Mouse (Mus musculus): Measurements from ENCODE around the gene Ccr9. TPM values are rescaled to one million over a fixed set of nuclear protein-coding genes. Genes with fewer than 3 reads are reported as not detected.
"Not testable (repeated sequence)": the region's sequence is repeated elsewhere in the genome, so short reads cannot be mapped to it uniquely, and the experiment has no call there.

Gene Ccr9
- polyA plus RNA-seq, 1 experiment from 2014 or later, result 0.14 TPM

DNA sequence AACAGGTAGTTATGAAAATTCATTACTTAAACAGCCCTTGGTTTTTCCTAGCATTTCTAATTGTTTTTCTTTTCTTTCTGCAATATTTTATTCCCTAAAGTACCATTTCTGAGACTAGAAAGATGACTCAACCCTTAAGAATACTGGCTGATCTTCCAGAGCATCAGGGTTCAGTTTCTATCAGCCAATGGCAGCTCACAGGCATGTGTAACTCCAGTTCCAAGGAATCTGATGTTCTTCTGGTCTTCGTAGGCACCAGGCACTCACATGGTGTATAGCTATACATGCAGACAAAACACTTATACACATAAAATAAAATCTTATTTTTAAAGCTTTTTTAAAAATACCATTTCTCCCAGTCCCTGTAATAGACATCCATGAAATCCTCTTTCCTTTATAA, 79.9 kb downstream of the Ccr9 start:
- no peaks in the 10 kb centered on the region for H3K9me3 ChIP-seq (replicated peaks; ENCODE audit: control insufficient read depth, low read length)
- H3K4me3 ChIP-seq (ENCODE audit: low read depth, low read length), result no peak overlapping the region
- ATAC-seq (replicated peaks; ENCODE audit: insufficient number of reproducible peaks, low FRiP score, low TSS enrichment, low read depth), result no peak
- no peaks in the 10 kb centered on the region for H3K36me3 ChIP-seq (replicated peaks; ENCODE audit: control insufficient read depth, insufficient read depth, low read depth, low read length)
- 83% methylated on average over 1 of the region's 1 CpGs for WGBS
- no peak overlapping the region for H3K27ac ChIP-seq (replicated peaks; ENCODE audit: low read depth, low read length)
- no peaks in the 10 kb centered on the region for H3K4me1 ChIP-seq (ENCODE audit: control insufficient read depth, insufficient read depth, low read length)
- H3K9ac ChIP-seq (replicated peaks; ENCODE audit: low read length), result no peak overlapping the region
- H3K27me3 ChIP-seq (ENCODE audit: control insufficient read depth, insufficient read depth, low read length), result no peaks in the 10 kb centered on the region
- no peak for DNase-seq (ENCODE audit: low spot score)
- H3K4me2 ChIP-seq (ENCODE audit: low read depth, low read length), result no peak overlapping the region

- no peak overlapping the region for H3K4me3 ChIP-seq (ENCODE audit: low read depth, low read length)
- no peaks in the 10 kb centered on the region for H3K9me3 ChIP-seq (replicated peaks; ENCODE audit: control insufficient read depth, low read length)
- no peaks in the 10 kb centered on the region for H3K36me3 ChIP-seq (replicated peaks; ENCODE audit: control insufficient read depth, insufficient read depth, low read depth, low read length)
- no peak overlapping the region for H3K4me2 ChIP-seq (ENCODE audit: low read depth, low read length)
- DNase-seq (ENCODE audit: low spot score) (no peak), ATAC-seq (replicated peaks; ENCODE audit: insufficient number of reproducible peaks, low FRiP score, low TSS enrichment, low read depth) (no peak)
- H3K27me3 ChIP-seq (ENCODE audit: control insufficient read depth, insufficient read depth, low read length), result no peaks in the 10 kb centered on the region
- H3K27ac ChIP-seq (replicated peaks; ENCODE audit: low read depth, low read length), result no peak overlapping the region
- no peaks in the 10 kb centered on the region for H3K4me1 ChIP-seq (ENCODE audit: control insufficient read depth, insufficient read depth, low read length)
- no peak overlapping the region for H3K9ac ChIP-seq (replicated peaks; ENCODE audit: low read length)
- 80% methylated on average over 4 of the region's 4 CpGs for WGBS
Measured at GRCm38 (mm10) chr9:123758645-123759044, 80.4 kb downstream of the Ccr9 start.

DNA sequence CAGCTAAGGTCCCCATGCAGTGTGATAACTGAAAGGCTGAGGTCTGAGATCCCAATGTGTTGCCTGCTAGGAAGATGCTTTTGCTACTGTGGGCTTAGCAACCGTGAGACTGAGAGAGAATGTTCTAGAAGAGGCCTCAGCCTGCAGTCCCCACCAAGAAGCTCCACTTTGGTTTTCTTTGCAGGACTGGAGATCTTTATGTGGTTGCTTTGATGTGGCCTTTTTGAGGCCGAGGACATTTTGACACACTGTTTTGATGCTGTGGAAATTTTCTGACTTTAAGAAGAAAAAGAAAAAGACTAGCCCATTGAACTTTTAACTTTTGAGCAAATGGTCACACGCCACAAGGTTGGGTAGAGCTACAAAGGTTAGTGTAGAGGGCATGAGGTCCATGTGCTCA, 82.6 kb downstream of the Ccr9 start:
- H3K27ac ChIP-seq (replicated peaks; ENCODE audit: low read depth, low read length), result no peak overlapping the region
- no peaks in the 10 kb centered on the region for H3K27me3 ChIP-seq (ENCODE audit: control insufficient read depth, insufficient read depth, low read length)
- no peak overlapping the region for H3K4me2 ChIP-seq (ENCODE audit: low read depth, low read length)
- 78% methylated on average over 3 of the region's 3 CpGs for WGBS
- H3K9ac ChIP-seq (replicated peaks; ENCODE audit: low read length), result no peak overlapping the region
- H3K4me1 ChIP-seq (ENCODE audit: control insufficient read depth, insufficient read depth, low read length), result no peaks in the 10 kb centered on the region
- no peak overlapping the region for H3K4me3 ChIP-seq (ENCODE audit: low read depth, low read length)
- no peak for ATAC-seq (replicated peaks; ENCODE audit: insufficient number of reproducible peaks, low FRiP score, low TSS enrichment, low read depth)
- no peak for DNase-seq (ENCODE audit: low spot score)
- no peaks in the 10 kb centered on the region for H3K9me3 ChIP-seq (replicated peaks; ENCODE audit: control insufficient read depth, low read length)
- H3K36me3 ChIP-seq (replicated peaks; ENCODE audit: control insufficient read depth, insufficient read depth, low read depth, low read length), result no peaks in the 10 kb centered on the region

DNA sequence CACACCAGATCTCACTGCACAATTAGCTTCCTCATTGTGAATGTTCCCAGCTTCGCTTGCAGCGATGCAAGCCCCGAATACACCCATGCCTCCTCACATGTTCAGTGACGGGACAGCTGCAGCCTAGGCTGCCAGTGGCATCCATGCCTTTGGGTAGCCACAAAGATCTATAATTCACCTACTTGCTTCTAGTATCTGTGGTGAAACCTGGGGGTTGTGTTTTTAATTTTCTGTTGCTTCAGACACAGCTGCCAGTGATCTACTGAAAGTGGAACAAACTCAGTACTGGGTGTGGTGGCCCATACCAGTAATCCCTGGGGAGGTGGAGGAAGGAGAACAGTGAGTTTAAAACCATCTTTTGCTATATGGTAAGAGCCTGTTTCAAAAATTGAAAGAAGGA, 84.6 kb downstream of the Ccr9 start:
- H3K4me2 ChIP-seq (ENCODE audit: low read depth, low read length), result no peak overlapping the region
- no peaks in the 10 kb centered on the region for H3K4me1 ChIP-seq (ENCODE audit: control insufficient read depth, insufficient read depth, low read length)
- 86% methylated on average over 4 of the region's 4 CpGs for WGBS
- H3K9me3 ChIP-seq (replicated peaks; ENCODE audit: control insufficient read depth, low read length), result no peaks in the 10 kb centered on the region
- H3K27me3 ChIP-seq (ENCODE audit: control insufficient read depth, insufficient read depth, low read length), result no peaks in the 10 kb centered on the region
- H3K4me3 ChIP-seq (ENCODE audit: low read depth, low read length), result no peak overlapping the region
- H3K27ac ChIP-seq (replicated peaks; ENCODE audit: low read depth, low read length), result no peak overlapping the region
- no peak for DNase-seq (ENCODE audit: low spot score)
- H3K9ac ChIP-seq (replicated peaks; ENCODE audit: low read length), result no peak overlapping the region
- no peaks in the 10 kb centered on the region for H3K36me3 ChIP-seq (replicated peaks; ENCODE audit: control insufficient read depth, insufficient read depth, low read depth, low read length)
- ATAC-seq (replicated peaks; ENCODE audit: insufficient number of reproducible peaks, low FRiP score, low TSS enrichment, low read depth), result no peak

DNA sequence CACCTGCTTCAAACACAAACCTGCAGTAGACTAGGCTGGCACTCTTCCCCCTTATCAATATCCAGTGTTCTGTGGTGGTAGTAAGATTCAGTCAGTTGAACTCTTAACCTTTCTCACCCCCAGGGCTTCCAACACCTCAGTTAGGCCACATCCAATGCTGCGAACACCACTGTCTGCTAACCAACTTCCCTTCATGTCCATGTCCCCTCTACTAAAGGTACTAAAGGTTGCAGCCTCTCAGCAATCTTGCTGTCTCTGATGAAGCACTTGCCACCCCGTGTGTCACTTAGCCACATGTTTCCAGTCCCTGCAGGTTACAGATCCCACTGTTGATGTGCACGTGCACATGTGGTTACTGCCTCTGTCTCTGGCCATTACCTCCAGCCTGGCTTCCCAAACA, 85.5 kb downstream of the Ccr9 start:
- Histone ChIP-seq H3K4me3 (ENCODE audit: low read depth, low read length) (no peak overlapping the region), H3K4me2 (ENCODE audit: low read depth, low read length) (no peak overlapping the region), H3K4me1 (ENCODE audit: control insufficient read depth, insufficient read depth, low read length) (no peaks in the 10 kb centered on the region), H3K27me3 (ENCODE audit: control insufficient read depth, insufficient read depth, low read length) (no peaks in the 10 kb centered on the region), H3K9ac (replicated peaks; ENCODE audit: low read length) (no peak overlapping the region), H3K27ac (replicated peaks; ENCODE audit: low read depth, low read length) (no peak overlapping the region), H3K36me3 (replicated peaks; ENCODE audit: control insufficient read depth, insufficient read depth, low read depth, low read length) (no peaks in the 10 kb centered on the region), H3K9me3 (replicated peaks; ENCODE audit: control insufficient read depth, low read length) (no peaks in the 10 kb centered on the region)
- no peak for ATAC-seq (replicated peaks; ENCODE audit: insufficient number of reproducible peaks, low FRiP score, low TSS enrichment, low read depth)
- no peak for DNase-seq (ENCODE audit: low spot score)
- 81% methylated on average over 3 of the region's 3 CpGs for WGBS

DNA sequence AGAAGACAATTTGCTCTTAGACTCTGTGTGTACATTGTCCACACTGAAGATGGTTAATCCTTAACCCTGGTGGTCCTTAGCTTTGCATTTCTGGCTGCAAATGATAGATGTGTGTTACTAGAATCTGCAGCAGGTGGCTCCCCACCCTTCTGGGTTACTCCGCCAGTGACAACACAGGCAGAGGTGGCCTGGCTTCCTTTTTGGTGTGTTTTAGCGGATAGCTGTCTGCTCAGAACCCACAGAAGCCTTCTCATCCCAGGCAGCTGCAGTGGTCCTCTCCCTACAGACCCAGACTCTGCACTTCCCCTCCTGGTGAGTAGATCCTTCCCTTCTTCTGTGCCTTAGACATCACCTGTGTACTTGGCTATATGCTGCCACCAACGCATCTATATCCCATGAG, 88.8 kb downstream of the Ccr9 start:
- WGBS, result 86% methylated on average over 3 of the region's 3 CpGs
- Histone ChIP-seq H3K36me3 (replicated peaks; ENCODE audit: control insufficient read depth, insufficient read depth, low read depth, low read length) (no peaks in the 10 kb centered on the region), H3K4me1 (ENCODE audit: control insufficient read depth, insufficient read depth, low read length) (no peaks in the 10 kb centered on the region), H3K27me3 (ENCODE audit: control insufficient read depth, insufficient read depth, low read length) (no peaks in the 10 kb centered on the region), H3K9ac (replicated peaks; ENCODE audit: low read length) (no peak overlapping the region), H3K27ac (replicated peaks; ENCODE audit: low read depth, low read length) (no peak overlapping the region), H3K4me2 (ENCODE audit: low read depth, low read length) (no peak overlapping the region), H3K9me3 (replicated peaks; ENCODE audit: control insufficient read depth, low read length) (no peaks in the 10 kb centered on the region), H3K4me3 (ENCODE audit: low read depth, low read length) (no peak overlapping the region)
- ATAC-seq (replicated peaks; ENCODE audit: insufficient number of reproducible peaks, low FRiP score, low TSS enrichment, low read depth), result no peak
- DNase-seq (ENCODE audit: low spot score), result no peak

DNA sequence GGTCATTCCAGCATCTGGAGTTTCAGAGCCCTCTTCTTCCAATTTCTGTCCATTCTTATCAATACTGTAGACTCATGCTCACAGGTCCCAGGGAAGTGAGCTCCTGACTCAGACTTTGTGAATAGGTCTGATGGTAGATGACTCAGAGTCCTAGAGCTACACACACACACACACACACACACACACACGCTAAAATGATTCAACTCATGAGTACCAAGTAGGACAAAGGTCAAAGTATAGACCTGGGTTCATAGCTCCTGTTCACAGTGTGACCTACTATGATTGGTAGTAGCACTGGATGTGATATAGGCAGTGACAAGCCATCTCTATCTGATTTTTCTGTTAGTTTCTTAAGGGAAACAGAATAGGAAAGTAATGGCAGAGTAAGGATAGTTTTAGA, 90.2 kb downstream of the Ccr9 start:
- WGBS, result 87% methylated on average over 1 of the region's 1 CpGs
- Histone ChIP-seq H3K4me2 (ENCODE audit: low read depth, low read length) (no peak overlapping the region), H3K4me3 (ENCODE audit: low read depth, low read length) (no peak overlapping the region), H3K4me1 (ENCODE audit: control insufficient read depth, insufficient read depth, low read length) (no peaks in the 10 kb centered on the region), H3K27me3 (ENCODE audit: control insufficient read depth, insufficient read depth, low read length) (no peaks in the 10 kb centered on the region), H3K27ac (replicated peaks; ENCODE audit: low read depth, low read length) (no peak overlapping the region), H3K36me3 (replicated peaks; ENCODE audit: control insufficient read depth, insufficient read depth, low read depth, low read length) (no peaks in the 10 kb centered on the region), H3K9me3 (replicated peaks; ENCODE audit: control insufficient read depth, low read length) (no peaks in the 10 kb centered on the region), H3K9ac (replicated peaks; ENCODE audit: low read length) (no peak overlapping the region)
- ATAC-seq (replicated peaks; ENCODE audit: insufficient number of reproducible peaks, low FRiP score, low TSS enrichment, low read depth) (no peak), DNase-seq (ENCODE audit: low spot score) (no peak)

DNA sequence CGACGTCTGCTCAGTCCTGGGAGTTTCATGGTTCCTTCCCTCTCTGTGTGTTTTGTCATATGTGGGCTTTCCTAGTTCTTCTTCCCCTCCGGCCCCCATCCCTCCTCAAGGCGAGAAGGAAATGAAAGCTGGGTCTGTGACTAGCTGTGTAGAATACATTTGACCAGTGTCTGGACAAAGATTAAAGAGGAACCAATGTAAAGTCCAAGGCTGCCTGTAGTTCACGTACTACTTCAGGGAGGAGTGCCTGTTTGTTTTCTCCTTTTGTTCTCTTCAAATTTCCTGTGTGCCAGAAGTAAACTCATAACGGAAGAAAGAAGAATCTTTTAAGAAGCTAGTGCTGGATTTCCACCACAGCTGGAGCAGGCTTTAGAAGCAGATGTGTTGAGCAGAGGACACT, 91.3 kb downstream of the Ccr9 start:
- DNase-seq (ENCODE audit: low spot score) (no peak), ATAC-seq (replicated peaks; ENCODE audit: insufficient number of reproducible peaks, low FRiP score, low TSS enrichment, low read depth) (no peak)
- Histone ChIP-seq H3K4me1 (ENCODE audit: control insufficient read depth, insufficient read depth, low read length) (no peaks in the 10 kb centered on the region), H3K9ac (replicated peaks; ENCODE audit: low read length) (no peak overlapping the region), H3K36me3 (replicated peaks; ENCODE audit: control insufficient read depth, insufficient read depth, low read depth, low read length) (no peaks in the 10 kb centered on the region), H3K4me3 (ENCODE audit: low read depth, low read length) (no peak overlapping the region), H3K27ac (replicated peaks; ENCODE audit: low read depth, low read length) (no peak overlapping the region), H3K9me3 (replicated peaks; ENCODE audit: control insufficient read depth, low read length) (no peaks in the 10 kb centered on the region), H3K27me3 (ENCODE audit: control insufficient read depth, insufficient read depth, low read length) (no peaks in the 10 kb centered on the region), H3K4me2 (ENCODE audit: low read depth, low read length) (no peak overlapping the region)
- 71% methylated on average over 6 of the region's 6 CpGs for WGBS

- not testable (repeated sequence) for H3K4me3 ChIP-seq (ENCODE audit: low read depth, low read length); ATAC-seq (replicated peaks; ENCODE audit: insufficient number of reproducible peaks, low FRiP score, low TSS enrichment, low read depth); H3K27me3 ChIP-seq (ENCODE audit: control insufficient read depth, insufficient read depth, low read length); H3K9me3 ChIP-seq (replicated peaks; ENCODE audit: control insufficient read depth, low read length); H3K9ac ChIP-seq (replicated peaks; ENCODE audit: low read length); H3K4me1 ChIP-seq (ENCODE audit: control insufficient read depth, insufficient read depth, low read length); H3K27ac ChIP-seq (replicated peaks; ENCODE audit: low read depth, low read length); H3K4me2 ChIP-seq (ENCODE audit: low read depth, low read length); H3K36me3 ChIP-seq (replicated peaks; ENCODE audit: control insufficient read depth, insufficient read depth, low read depth, low read length)
- 33% methylated on average over 2 of the region's 2 CpGs for WGBS
- peak; percentile 20 for DNase-seq (ENCODE audit: low spot score)
Measured at GRCm38 (mm10) chr9:123773299-123773698, 95.1 kb downstream of the Ccr9 start.

All from embryonic facial prominence, embryonic 11.5 days (tissue).